29 mouse cellular contexts compared by ENCODE assay signal in the genomic region with DNA sequence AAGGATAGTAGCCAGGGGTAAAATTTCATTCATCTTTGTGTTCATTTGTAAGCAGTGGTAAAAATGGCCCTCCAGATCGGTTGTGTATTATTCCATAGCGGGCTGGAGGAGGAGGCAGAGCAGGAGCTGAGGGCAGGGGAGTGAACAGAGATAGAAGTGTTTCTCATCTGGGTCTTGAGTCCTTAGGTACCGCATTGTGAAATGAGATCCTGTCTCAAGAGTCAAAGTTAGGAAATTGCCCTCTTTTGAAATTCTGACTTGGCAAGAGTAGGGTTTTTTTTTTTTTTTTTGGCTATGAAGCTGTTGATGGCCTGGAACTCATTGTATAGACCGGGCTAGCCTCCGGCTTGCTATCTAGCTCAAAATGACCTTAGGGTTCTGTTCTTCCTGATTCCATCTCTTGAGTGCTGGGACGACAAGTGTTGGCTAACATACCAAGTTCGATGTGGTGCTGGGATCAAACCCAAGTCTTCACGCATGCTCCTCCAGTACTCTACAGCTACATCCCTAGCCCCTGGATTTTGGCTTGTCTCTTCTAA. TPM values are rescaled to one million over a fixed set of nuclear protein-coding genes. Genes with fewer than 3 reads are reported as not detected.
DNase-seq lines count a peak whose midpoint lies in the region; ATAC-seq and TF ChIP-seq lines count a peak whose summit lies in the region.
"Had no signal": no experiment of that assay in that cellular context is flagged by ENCODE, and none has a peak within 500 bp of the region (broad histone marks: within the 10 kb centered on the region; RNA-seq: fewer than 3 reads in every experiment).

No protein-coding gene starts in this region.

- TF ChIP-seq CTCF in gastrocnemius, adult 2 months (IDR thresholded peaks at IDR 0.05), result no peak
- TF ChIP-seq CTCF in lung, postnatal 0 days (IDR thresholded peaks at IDR 0.05), result no peak

- peak overlapping the region; percentile 12; the same call in 1 of the 2 replicates for H3K27ac ChIP-seq in gastrocnemius, adult 2 months
- H3K27ac ChIP-seq in lung, postnatal 0 days (ENCODE audit: low read length), result peak overlapping the region; percentile 17; the same call in 1 of the 2 replicates
- peak overlapping the region; percentile 37; the same call in 1 of the 2 replicates for H3K27ac ChIP-seq in brown adipose tissue, adult 24 weeks (replicated peaks; ENCODE audit: low read depth, low read length)
- no peak overlapping the region for H3K27ac ChIP-seq in forebrain, embryonic 14.5 days (ENCODE audit: low read depth, low read length)
- H3K27ac ChIP-seq: embryonic facial prominence, embryonic 13.5 days; forebrain, embryonic 13.5 days; hindbrain, embryonic 12.5 days; macrophage; stomach, embryonic 15.5 days had no signal

- H3K4me3 ChIP-seq in gastrocnemius, adult 2 months, result no peak overlapping the region
- H3K4me3 ChIP-seq in lung, postnatal 0 days (ENCODE audit: low read depth, low read length), result no peak overlapping the region
- H3K4me3 ChIP-seq in brown adipose tissue, adult 24 weeks (ENCODE audit: insufficient read depth, low read depth, low read length), result no peak overlapping the region
- no peak overlapping the region for H3K4me3 ChIP-seq in forebrain, embryonic 14.5 days (ENCODE audit: low read depth, low read length)
- H3K4me3 ChIP-seq: embryonic facial prominence, embryonic 13.5 days; erythroblast, embryonic 14.5 days; forebrain, embryonic 13.5 days; heart, embryonic 12.5 days; hindbrain, embryonic 12.5 days; stomach, embryonic 15.5 days had no signal

- H3K9ac ChIP-seq in lung, postnatal 0 days (replicated peaks; ENCODE audit: low read depth), result no peak overlapping the region
- no peak overlapping the region for H3K9ac ChIP-seq in forebrain, embryonic 14.5 days (ENCODE audit: low read length)
- H3K9ac ChIP-seq: embryonic facial prominence, embryonic 13.5 days; forebrain, embryonic 13.5 days; heart, embryonic 12.5 days; hindbrain, embryonic 12.5 days; stomach, embryonic 15.5 days had no signal

- no peaks in the 10 kb centered on the region; the same call in none of the 2 replicates for H3K4me1 ChIP-seq in lung, postnatal 0 days (ENCODE audit: insufficient read depth, low read depth, low read length)
- peaks cover 21% of the 10 kb centered on the region for H3K4me1 ChIP-seq in brown adipose tissue, adult 24 weeks (ENCODE audit: control insufficient read depth, insufficient read depth, insufficient read length, low read length)
- no peaks in the 10 kb centered on the region for H3K4me1 ChIP-seq in forebrain, embryonic 14.5 days (ENCODE audit: control insufficient read depth, insufficient read depth, low read length)
- H3K4me1 ChIP-seq: forebrain, embryonic 13.5 days; hindbrain, embryonic 12.5 days; stomach, embryonic 15.5 days had no signal

- DNase-seq in gastrocnemius, adult 2 months, result no peak
- DNase-seq in gastrocnemius, adult 8-10 months (ENCODE audit: low spot score in 2 of 2), result no peak
- peak; percentile 84 for DNase-seq in lung, postnatal 0 days (ENCODE audit: low spot score)
- no peak for DNase-seq in lung, postnatal 14 days
- DNase-seq in forebrain, embryonic 14.5 days (ENCODE audit: low spot score), result no peak
- no peak for DNase-seq in kidney, adult 8-10 months
- DNase-seq: adrenal gland, adult 2 months; cerebellum, adult 8-10 months; cerebellum, postnatal 36 days; embryo, embryonic 11 days; gastrocnemius, postnatal 25 days; kidney, adult 11 months; kidney, postnatal 4 days; layer of hippocampus, adult 9-11 months; right cerebral cortex, adult 18-20 months; right cerebral cortex, postnatal 4 days; thymus, postnatal 25 days had no signal

- H3K36me3 ChIP-seq in lung, postnatal 0 days (ENCODE audit: insufficient read depth, low read length), result no peaks in the 10 kb centered on the region; the same call in 1 of the 2 replicates
- H3K36me3 ChIP-seq in forebrain, embryonic 14.5 days (ENCODE audit: control insufficient read depth, insufficient read depth, low read length), result peaks cover 11% of the 10 kb centered on the region; the same call in 1 of the 2 replicates

- no peak overlapping the region for H3K4me2 ChIP-seq in lung, postnatal 0 days (replicated peaks; ENCODE audit: low read depth, low read length)
- H3K4me2 ChIP-seq in forebrain, embryonic 14.5 days (ENCODE audit: low read length), result no peak overlapping the region
- H3K4me2 ChIP-seq: embryonic facial prominence, embryonic 13.5 days; forebrain, embryonic 13.5 days; heart, embryonic 12.5 days; hindbrain, embryonic 12.5 days; midbrain, embryonic 11.5 days; stomach, embryonic 15.5 days had no signal

- intact Hi-C loops in gastrocnemius, adult 2 months (cut with DNase I), result no loop called here

- ATAC-seq in lung, postnatal 0 days, result peak; percentile 74
- ATAC-seq in forebrain, embryonic 14.5 days, result no peak
- ATAC-seq: CD4-positive, CD25-positive, alpha-beta regulatory T cell, adult 4 months; forebrain, embryonic 13.5 days; Patski had no signal

- TF ChIP-seq EP300 in lung, postnatal 0 days (IDR thresholded peaks at IDR 0.05), result peak; percentile 92

- no peaks in the 10 kb centered on the region for H3K9me3 ChIP-seq in lung, postnatal 0 days (ENCODE audit: low read length)
- H3K9me3 ChIP-seq in forebrain, embryonic 14.5 days (replicated peaks; ENCODE audit: control insufficient read depth, low read length), result no peaks in the 10 kb centered on the region
- H3K9me3 ChIP-seq: embryonic facial prominence, embryonic 13.5 days; forebrain, embryonic 13.5 days; heart, embryonic 12.5 days; hindbrain, embryonic 12.5 days; stomach, embryonic 15.5 days had no signal

- no peaks in the 10 kb centered on the region for H3K27me3 ChIP-seq in lung, postnatal 0 days (replicated peaks; ENCODE audit: insufficient read depth, low read length)
- no peaks in the 10 kb centered on the region for H3K27me3 ChIP-seq in forebrain, embryonic 14.5 days (replicated peaks; ENCODE audit: control insufficient read depth, insufficient read depth, low read length)
- H3K27me3 ChIP-seq: embryonic facial prominence, embryonic 13.5 days; forebrain, embryonic 13.5 days; heart, embryonic 12.5 days; hindbrain, embryonic 12.5 days; Patski; stomach, embryonic 15.5 days had no signal

- 59% methylated on average over 8 of the region's 8 CpGs for WGBS in lung, postnatal 0 days
- WGBS in forebrain, embryonic 14.5 days, result 95% methylated on average over 8 of the region's 8 CpGs

RNA-seq across cellular contexts. Expression of a gene that starts 42.9 kb away (rescaled TPM):
- not detected for total RNA-seq in gastrocnemius, adult 2 months (2021)
- not detected for total RNA-seq in gastrocnemius, adult 8-10 months (2022)
- polyA plus RNA-seq in lung, postnatal 0 days (2015; fragmentation: Nextera tagmentation; extraction: Ambion mirVana), result 0.35 and 0.41 TPM in 2 replicates
- polyA plus RNA-seq in brown adipose tissue, adult 24 weeks (2012; ENCODE audit: insufficient read depth, insufficient read length, missing spikeins), result not detected in 2 replicates
- 0.10 and 0.25 TPM in 2 replicates for polyA plus RNA-seq in forebrain, embryonic 14.5 days (2014; fragmentation: Nextera tagmentation; extraction: Ambion mirVana)
- total RNA-seq: adrenal gland, adult 2 months; gastrocnemius, postnatal 25 days had no signal
- polyA plus RNA-seq: erythroblast, embryonic 14.5 days; macrophage; neural tube, embryonic 14.5 days; Patski had no signal
